Mouse (Mus musculus) ES-E14 (cell line): Measurements from ENCODE around the gene Them7.

Experiments
- MAFK ChIP-seq: IDR thresholded peaks from 2 replicates; pipeline ENCODE4 v1.6.1; 2014; ENCODE audit warnings: mild to moderate bottlenecking, low read depth, low read length, inconsistent platforms; ENCODE audit not compliant: insufficient read depth
- ZNF384 ChIP-seq: IDR thresholded peaks from 2 replicates; pipeline ENCODE4 v1.6.1; 2012; ENCODE audit warnings: low read depth, low read length, inconsistent platforms

DNA sequence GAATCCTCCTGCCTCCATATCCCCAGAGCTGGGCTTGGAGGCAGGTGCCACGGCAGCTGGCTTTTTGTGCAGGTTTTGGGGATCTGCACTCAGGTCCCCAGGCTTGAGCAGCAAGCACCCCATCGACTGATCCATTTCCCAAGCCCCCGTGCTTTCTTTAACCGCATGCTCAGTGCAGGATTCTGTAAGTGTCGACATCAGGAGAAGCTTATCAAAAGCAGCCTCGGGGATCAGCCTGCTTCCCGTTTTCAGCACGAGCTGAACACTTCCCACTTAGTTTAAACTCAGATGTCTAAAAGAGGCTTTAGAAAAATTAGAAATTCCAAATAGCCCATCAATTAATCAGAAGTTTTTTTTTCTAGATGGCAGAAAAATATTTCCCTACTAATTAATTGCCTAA is 4.5 kb upstream of the Them7 start:
- TF ChIP-seq MAFK (no peak), ZNF384 (no peak)
